Mouse (Mus musculus) limb, embryonic 15.5 days (tissue): ENCODE data around the gene Man2a2. TPM values are rescaled to one million over a fixed set of nuclear protein-coding genes. Genes with fewer than 3 reads are reported as not detected.

Source experiments
- ATAC-seq: fragments of 200-750 bp; cut with Nextera tagmentation; 2 replicates; pipeline ENCODE4 v1.8.0; 2017; ENCODE audit warnings: low read depth, moderate TSS enrichment; ENCODE audit not compliant: insufficient number of reproducible peaks, low FRiP score, low TSS enrichment
- H3K27ac ChIP-seq: fragments of 300-500 bp; sonication (generic); 2 replicates; pipeline ENCODE4 v1.5.1; 2015; ENCODE audit warnings: moderate library complexity, mild to moderate bottlenecking, inconsistent platforms
- H3K27me3 ChIP-seq: fragments of 300-500 bp; sonication (generic); 2 replicates; pipeline ENCODE4 v1.6.1; 2015; ENCODE audit warnings: inconsistent platforms
- H3K36me3 ChIP-seq: fragments of 300-500 bp; sonication (generic); 2 replicates; pipeline ENCODE4 v1.6.1; 2015; ENCODE audit warnings: inconsistent platforms
- H3K4me1 ChIP-seq: fragments of 300-500 bp; sonication (generic); 2 replicates; pipeline ENCODE4 v1.6.1; 2015; ENCODE audit warnings: inconsistent platforms
- H3K4me2 ChIP-seq: fragments of 300-500 bp; sonication (generic); 2 replicates; pipeline ENCODE4 v1.6.1; 2015; ENCODE audit warnings: mild to moderate bottlenecking, inconsistent platforms
- H3K4me3 ChIP-seq: fragments of 300-500 bp; sonication (generic); 2 replicates; pipeline ENCODE4 v1.5.1; 2015; ENCODE audit warnings: mild to moderate bottlenecking, inconsistent platforms
- H3K9ac ChIP-seq: fragments of 300-500 bp; sonication (generic); 2 replicates; pipeline ENCODE4 v1.6.1; 2015; ENCODE audit warnings: inconsistent platforms
- H3K9me3 ChIP-seq: fragments of 300-500 bp; sonication (generic); 2 replicates; pipeline ENCODE4 v1.6.1; 2016; ENCODE audit warnings: inconsistent platforms
- WGBS: fragments of 180-500 bp; shearing (Covaris S2); methylation state at CpG from one replicate; pipeline ENCODE4 v1.1.7; 2015; 5-methylcytosine and 5-hydroxymethylcytosine counted together
- polyA plus RNA-seq: library from polyadenylated mRNA; unstranded; fragments of >200 nt; fragmentation: Nextera tagmentation; extraction: Ambion mirVana; gene quantifications from 2 replicates; pipeline ENCODE4 v1.2.1, GENCODE M21; 2015

Man2a2 gene
- polyA plus RNA-seq, 1 experiment from 2014 or later: 17.6 TPM

DNA sequence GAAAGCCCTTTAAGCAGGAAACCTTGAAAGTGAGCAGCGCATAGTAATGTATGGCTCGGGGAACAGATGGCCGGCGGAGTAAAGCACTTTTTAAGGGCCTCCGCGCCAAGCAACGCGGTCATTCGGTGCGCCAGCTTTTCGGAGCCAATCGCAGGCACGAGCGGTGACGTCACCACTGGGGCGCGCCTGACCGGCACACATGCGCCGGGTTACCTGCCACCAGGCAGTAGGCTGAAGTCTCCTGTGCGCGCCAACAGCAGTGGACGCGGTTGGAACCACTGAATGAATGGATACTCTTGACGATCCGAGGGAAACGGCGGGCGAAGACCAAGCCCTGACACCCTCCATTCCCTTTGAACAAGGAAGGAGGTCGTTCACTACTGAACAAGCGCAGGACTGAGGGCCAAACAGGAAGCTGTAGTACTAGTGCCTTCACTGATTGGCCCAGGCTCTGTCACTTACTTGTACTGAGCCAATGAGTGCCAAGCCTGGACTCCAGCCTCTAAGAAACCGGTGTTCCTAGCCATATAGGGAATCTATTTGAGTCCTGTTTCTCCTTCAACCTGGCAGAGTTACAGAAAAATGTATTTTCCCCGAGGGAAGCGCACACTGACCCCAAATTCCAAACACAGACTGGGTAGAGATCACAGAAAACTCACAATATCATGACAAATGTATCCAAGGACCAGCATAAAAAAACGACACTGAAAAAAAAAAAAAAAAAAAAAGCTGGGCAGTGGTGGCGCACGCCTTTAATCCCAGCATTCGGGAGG is 46.9 kb downstream of the Man2a2 start, which contains the start of gene Rccd1:
TSS of gene Rccd1 (minus strand) at position 412 of the 773 bp plus-strand sequence.
- peak within 1 kb of the TSS; percentile 93 for H3K27ac ChIP-seq
- H3K4me1 ChIP-seq: peaks cover 18% of the 10 kb centered on the region
- ATAC-seq: peak; percentile 98
- H3K4me3 ChIP-seq: peak within 1 kb of the TSS; percentile 74
- 1% methylated on average over 38 of the region's 38 CpGs for WGBS
- peaks cover 60% of the 10 kb centered on the region for H3K36me3 ChIP-seq
- no peaks in the 10 kb centered on the region for H3K27me3 ChIP-seq
- no peaks in the 10 kb centered on the region for H3K9me3 ChIP-seq
- peak within 1 kb of the TSS; percentile 72 for H3K4me2 ChIP-seq
- peak within 1 kb of the TSS; percentile 51 for H3K9ac ChIP-seq

DNA sequence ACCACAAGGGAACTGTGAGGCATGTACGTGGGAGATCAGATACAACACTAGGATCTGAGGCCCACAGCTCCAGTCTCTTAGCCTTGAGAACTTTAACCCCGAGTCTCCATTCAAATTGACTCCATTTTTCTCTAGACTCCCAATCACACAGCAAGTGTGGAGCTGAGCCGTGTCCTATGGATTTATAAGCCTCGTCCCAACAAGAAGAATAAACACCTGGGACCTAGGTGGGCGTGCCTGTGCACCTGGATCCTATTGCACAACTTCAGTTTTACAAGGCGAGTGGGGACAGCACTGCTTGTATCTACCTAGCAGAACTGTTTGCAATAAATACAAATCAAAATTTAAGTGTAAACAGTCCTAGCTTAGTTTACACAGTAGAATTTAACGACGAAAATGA is 47.8 kb downstream of the Man2a2 start:
- Histone ChIP-seq H3K4me1 (peaks cover 18% of the 10 kb centered on the region), H3K27me3 (no peaks in the 10 kb centered on the region), H3K27ac (peak overlapping the region; percentile 93), H3K9ac (peak overlapping the region; percentile 51), H3K4me3 (peak overlapping the region; percentile 74), H3K4me2 (peak overlapping the region; percentile 72), H3K36me3 (peaks cover 56% of the 10 kb centered on the region), H3K9me3 (no peaks in the 10 kb centered on the region)
- 16% methylated on average over 8 of the region's 8 CpGs for WGBS
- no peak for ATAC-seq

DNA sequence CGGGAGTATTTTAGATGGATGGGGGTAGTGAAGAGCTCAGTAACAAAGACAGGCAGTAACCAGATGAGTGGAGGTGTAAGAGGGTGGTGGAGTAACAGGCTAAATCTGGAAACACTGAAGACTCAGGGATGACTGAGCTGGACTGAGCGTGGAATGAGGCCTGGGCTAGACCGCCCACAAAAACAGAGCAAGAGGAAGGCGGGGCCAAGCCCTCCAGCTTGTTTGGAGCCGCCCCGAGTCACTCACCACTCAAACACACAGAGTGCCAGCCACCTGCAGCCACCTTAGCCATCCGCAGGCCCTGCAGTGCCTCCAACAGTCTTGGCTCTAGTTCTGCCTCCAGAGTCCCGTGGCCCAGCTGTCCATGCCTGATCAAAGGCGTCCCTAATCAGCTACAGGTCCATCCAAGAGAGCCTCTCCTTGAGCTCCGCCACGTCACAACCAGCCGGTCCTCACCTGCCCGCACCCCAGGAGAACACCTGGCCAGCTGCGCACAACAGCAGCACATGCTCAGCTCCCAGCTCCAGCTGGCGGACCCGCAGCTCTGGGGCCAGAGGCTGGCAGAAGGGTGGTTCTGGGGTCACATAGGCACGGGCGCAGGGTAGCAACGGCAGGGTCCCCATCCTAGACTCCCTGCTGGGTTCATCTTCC is 51.2 kb downstream of the Man2a2 start:
- Histone ChIP-seq H3K9ac (no peak overlapping the region), H3K27ac (no peak overlapping the region), H3K9me3 (no peaks in the 10 kb centered on the region), H3K4me3 (no peak overlapping the region), H3K4me1 (peaks cover 14% of the 10 kb centered on the region), H3K27me3 (no peaks in the 10 kb centered on the region), H3K36me3 (peaks cover 47% of the 10 kb centered on the region), H3K4me2 (no peak overlapping the region)
- 73% methylated on average over 19 of the region's 19 CpGs for WGBS
- ATAC-seq: no peak

DNA sequence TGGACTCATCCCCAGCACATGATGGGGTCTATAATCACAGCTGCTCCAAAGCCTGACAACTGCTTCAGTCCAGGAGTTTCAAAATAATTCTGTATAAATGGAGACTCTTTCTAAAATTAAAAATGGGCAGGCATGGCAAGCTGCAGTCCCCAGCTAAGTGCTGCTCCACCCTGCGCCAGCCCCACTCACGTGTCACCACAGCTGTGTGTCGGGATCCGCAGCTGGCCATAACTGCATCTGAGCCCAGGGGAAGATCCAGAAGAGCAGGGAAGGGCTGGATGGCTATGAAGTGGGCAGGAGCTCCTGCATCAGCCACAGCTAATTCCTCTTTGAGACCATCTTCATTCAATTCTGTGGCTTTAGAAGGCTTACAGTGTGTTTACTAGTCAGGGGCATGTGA is 52.5 kb downstream of the Man2a2 start:
- Histone ChIP-seq H3K4me3 (no peak overlapping the region), H3K9ac (no peak overlapping the region), H3K4me2 (no peak overlapping the region), H3K27me3 (no peaks in the 10 kb centered on the region), H3K27ac (peak overlapping the region; percentile 27; the same call in 1 of the 2 replicates), H3K36me3 (peaks cover 59% of the 10 kb centered on the region), H3K4me1 (peaks cover 13% of the 10 kb centered on the region), H3K9me3 (no peaks in the 10 kb centered on the region)
- WGBS: 80% methylated on average over 4 of the region's 4 CpGs
- ATAC-seq: no peak

DNA sequence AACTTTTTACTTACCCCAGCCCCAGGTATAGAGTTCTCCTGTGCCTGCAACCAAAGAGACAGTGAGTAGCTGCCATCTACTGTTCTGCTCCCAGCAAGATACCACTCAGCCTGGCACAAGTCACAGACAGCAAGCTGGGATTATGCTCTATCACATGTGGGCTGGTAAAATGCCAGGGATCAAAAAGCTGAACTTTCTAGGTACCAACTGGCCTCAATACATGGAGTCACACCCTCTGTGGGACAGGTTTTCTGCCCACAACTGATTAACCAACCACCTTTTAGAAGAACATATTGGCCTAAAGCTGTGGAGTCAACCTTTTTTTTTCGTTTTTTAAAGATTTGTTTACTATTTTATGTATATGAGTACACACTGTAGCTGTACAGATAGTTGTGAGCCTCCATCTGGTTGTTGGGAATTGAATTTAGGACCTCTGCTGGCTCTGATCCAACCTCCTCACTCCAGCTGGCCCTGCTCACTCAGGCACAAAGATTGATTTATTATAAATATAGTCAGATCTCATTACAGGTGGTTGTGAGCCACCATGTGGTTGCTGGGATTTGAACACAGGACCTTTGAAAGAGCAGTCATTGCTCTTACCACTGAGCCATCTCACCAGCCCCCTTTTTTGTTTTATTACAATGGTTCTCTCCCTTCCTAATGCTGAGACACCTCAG is 53.6 kb downstream of the Man2a2 start:
- Histone ChIP-seq H3K27ac (no peak overlapping the region), H3K4me1 (0 out of 2 replicates have a peak, but pooled peaks cover 3% of the 10 kb centered on the region), H3K4me3 (no peak overlapping the region), H3K36me3 (peaks cover 70% of the 10 kb centered on the region), H3K4me2 (no peak overlapping the region), H3K9me3 (no peaks in the 10 kb centered on the region), H3K27me3 (no peaks in the 10 kb centered on the region), H3K9ac (no peak overlapping the region)
- WGBS: 76% methylated on average over 1 of the region's 1 CpGs
- ATAC-seq: no peak

DNA sequence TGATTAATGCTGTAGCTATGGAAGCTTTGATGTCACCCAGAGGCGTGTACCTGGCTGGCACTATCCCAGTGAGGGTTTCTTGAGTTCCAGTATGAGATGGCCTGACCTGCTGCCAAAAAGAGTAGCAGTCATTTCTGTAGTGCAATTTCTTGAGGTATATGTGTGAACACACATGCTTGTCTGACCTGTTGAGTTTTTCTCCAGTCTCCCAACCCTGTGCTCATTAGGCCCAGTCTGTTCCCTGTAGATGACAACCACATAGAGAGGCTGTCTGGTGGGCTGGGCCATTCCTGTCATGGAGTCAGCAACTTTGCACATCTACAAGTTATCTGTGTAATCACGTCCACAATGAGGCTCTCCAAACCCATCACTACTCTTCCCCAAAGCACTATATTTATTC is 55.4 kb downstream of the Man2a2 start:
- 83% methylated on average over 2 of the region's 2 CpGs for WGBS
- ATAC-seq: no peak
- Histone ChIP-seq H3K27ac (no peak overlapping the region), H3K4me2 (no peak overlapping the region), H3K9me3 (no peaks in the 10 kb centered on the region), H3K4me3 (no peak overlapping the region), H3K27me3 (no peaks in the 10 kb centered on the region), H3K4me1 (0 out of 2 replicates have a peak, but pooled peaks cover 3% of the 10 kb centered on the region), H3K9ac (no peak overlapping the region), H3K36me3 (peaks cover 81% of the 10 kb centered on the region)

DNA sequence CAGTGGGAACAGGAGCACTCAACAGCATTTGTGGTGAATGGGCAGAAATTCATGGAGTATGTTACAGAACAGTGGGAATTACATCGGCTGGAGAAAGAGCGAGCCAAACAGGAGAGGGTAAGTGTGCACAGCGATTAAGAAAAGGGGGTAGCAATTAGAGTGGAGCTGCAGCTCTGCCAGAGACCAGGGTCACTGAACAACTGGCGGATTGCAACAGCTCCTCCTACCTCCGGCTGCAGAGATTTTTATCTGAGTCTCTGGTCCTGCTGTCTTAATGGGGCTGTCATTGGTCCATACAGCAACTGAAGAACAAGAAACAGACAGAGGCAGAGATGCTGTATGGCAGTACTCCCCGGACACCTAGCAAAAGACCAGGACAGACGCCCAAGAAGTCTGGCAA is 60.4 kb downstream of the Man2a2 start:
- 82% methylated on average over 7 of the region's 7 CpGs for WGBS
- ATAC-seq: no peak
- H3K4me2 ChIP-seq: no peak overlapping the region
- no peaks in the 10 kb centered on the region for H3K9me3 ChIP-seq
- H3K27ac ChIP-seq: no peak overlapping the region
- peaks cover 87% of the 10 kb centered on the region for H3K36me3 ChIP-seq
- no peak overlapping the region for H3K9ac ChIP-seq
- H3K4me3 ChIP-seq: no peak overlapping the region
- no peaks in the 10 kb centered on the region for H3K4me1 ChIP-seq
- H3K27me3 ChIP-seq: no peaks in the 10 kb centered on the region

DNA sequence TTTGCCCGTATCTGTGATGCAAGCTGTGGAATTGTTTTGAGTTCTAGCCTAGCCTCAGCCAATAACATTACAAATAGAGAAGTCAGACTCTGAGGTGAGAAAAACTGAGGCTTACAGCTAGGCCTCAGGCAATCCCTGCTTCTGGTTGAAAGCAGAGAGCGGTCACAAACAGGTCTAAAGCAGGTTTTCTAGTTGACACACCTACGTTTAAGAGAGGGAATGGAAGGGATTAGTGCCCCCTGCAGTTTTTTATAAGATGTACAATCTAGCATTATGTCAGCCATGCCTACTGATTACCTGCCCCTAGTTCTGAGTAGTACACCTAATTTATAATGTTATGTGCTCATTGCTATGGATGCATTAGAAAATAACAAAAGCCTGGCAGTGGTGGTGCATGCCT is 63.4 kb downstream of the Man2a2 start:
- no peak for ATAC-seq
- H3K36me3 ChIP-seq: peaks cover 81% of the 10 kb centered on the region
- no peak overlapping the region for H3K4me3 ChIP-seq
- H3K27me3 ChIP-seq: no peaks in the 10 kb centered on the region
- H3K27ac ChIP-seq: no peak overlapping the region
- H3K4me1 ChIP-seq: no peaks in the 10 kb centered on the region
- no peak overlapping the region for H3K9ac ChIP-seq
- 75% methylated on average over 3 of the region's 3 CpGs for WGBS
- no peak overlapping the region for H3K4me2 ChIP-seq
- H3K9me3 ChIP-seq: no peaks in the 10 kb centered on the region

DNA sequence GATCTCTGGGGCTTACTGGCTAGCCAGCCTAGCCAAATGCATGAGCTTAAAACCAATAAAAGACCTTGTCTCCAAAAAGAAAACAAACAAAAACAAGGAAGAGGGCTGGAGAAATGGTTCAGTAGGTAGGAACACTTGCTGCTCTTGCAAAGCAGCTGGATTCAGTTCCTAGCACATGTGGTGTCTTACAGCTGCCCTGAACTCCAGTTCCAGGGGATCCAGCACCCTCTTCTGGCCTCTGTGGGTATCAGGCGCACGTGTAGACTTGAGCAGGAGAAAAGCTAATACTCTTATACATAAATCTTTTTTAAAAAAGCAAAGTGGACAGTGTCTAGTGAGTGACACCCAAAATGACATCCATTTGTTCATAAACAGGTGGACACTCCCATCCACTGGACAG is 69.7 kb downstream of the Man2a2 start:
- Histone ChIP-seq H3K36me3 (peaks cover 57% of the 10 kb centered on the region), H3K27ac (no peak overlapping the region), H3K4me1 (0 out of 2 replicates have a peak, but pooled peaks cover 5% of the 10 kb centered on the region), H3K4me2 (no peak overlapping the region), H3K27me3 (no peaks in the 10 kb centered on the region), H3K9me3 (no peaks in the 10 kb centered on the region), H3K9ac (no peak overlapping the region), H3K4me3 (no peak overlapping the region)
- no peak for ATAC-seq
- 85% methylated on average over 2 of the region's 2 CpGs for WGBS

DNA sequence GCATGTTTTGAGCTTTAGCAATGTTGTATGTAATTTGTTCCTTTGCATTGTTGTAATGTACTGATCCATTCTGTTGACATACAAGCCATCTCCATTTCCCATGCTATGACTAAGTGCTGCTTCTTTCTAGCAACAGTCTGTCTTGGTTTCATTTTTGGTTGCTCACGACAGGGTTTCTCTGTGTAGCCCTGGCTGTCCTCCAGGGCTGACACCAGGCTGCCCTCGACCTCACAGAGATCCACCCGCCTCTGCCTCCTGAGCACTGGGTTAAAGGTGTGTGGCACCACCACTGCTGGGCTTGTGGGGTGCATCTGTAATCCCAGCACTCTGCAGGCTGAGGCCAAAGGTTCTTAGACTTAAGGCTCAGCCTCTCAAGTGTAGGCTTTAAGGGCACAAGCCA is 71.6 kb downstream of the Man2a2 start:
- Histone ChIP-seq H3K9me3 (no peaks in the 10 kb centered on the region), H3K27me3 (no peaks in the 10 kb centered on the region), H3K4me1 (peaks cover 11% of the 10 kb centered on the region; the same call in 1 of the 2 replicates), H3K27ac (no peak overlapping the region), H3K36me3 (peaks cover 41% of the 10 kb centered on the region), H3K4me3 (no peak overlapping the region), H3K4me2 (no peak overlapping the region), H3K9ac (no peak overlapping the region)
- ATAC-seq: no peak
- 95% methylated on average over 3 of the region's 3 CpGs for WGBS
